Mouse (Mus musculus) adrenal gland, postnatal 25 days (tissue): ENCODE data around the gene Vps39. TPM values are rescaled to one million over a fixed set of nuclear protein-coding genes. Genes with fewer than 3 reads are reported as not detected.

ENCODE experiments used
- DNase-seq: peaks from one replicate; pipeline ENCODE4 v3.0.0; 2021; ENCODE audit warnings: mixed read lengths
- long read RNA-seq: library from polyadenylated mRNA; stranded (forward); transcript quantifications from one replicate; pipeline ENCODE4 v2.0.0, GENCODE M21; 2021
- total RNA-seq: library from RNA; stranded (reverse); gene quantifications from 2 replicates; pipeline ENCODE4 v1.2.3, GENCODE M21; 2021

Gene Vps39
- total RNA-seq: 55.9 and 64.3 TPM in 2 replicates
- long read RNA-seq, full-length matches to known transcripts: 15 of 29 reads
- long read RNA-seq, partial matches to known transcripts: 7 of 29 reads
- long read RNA-seq, other reads (novel, unspliced or antisense): 7 of 29 reads

DNA sequence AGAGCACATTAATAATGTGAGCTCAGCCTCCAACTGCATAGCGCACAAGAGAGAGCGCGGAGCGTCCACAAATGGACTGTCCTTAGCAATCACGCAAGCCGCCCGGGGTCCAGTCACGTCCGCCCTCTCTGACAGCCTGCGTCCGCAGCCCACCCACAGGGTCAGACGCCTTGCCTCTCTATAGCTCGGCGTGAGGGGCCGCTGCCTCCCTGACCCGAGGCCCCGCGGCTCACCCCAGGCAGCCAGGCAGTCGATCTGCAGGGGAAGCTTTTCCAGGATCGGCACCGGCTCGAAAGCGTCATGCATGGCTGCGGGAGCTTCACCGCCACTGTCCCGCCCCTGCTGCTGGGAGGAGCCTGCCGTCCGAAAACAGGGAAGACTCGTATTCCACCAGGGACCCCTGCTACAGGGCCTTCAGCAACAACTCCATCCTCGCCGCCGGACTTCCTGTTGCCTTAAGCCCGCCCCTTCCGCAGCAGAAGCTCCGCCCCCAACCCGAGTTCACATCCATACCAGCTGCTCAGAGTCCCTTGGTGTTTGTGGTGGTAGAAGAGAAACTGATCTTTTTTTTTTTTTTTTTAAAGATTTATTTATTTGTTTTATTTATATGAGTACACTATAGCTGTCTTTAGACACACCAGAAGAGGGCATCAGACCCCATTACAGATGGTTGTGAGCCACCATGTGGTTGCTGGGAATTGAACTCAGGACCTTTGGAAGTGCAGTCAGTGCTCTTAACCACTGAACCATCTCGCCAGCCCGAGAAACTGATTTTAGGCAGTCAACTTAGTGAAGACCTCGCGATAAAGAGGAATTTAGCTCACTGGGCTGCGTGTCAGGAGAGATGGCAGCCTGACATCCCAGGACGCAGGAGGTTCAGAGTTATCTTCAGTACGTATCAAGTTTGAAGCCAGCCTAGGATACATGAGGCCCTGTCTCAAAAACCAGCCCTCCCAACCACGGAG, at the start of gene Vps39:
Gene Vps39 (minus strand): TSS at position 456 of the 965 bp plus-strand sequence.
- peak; percentile 85 for DNase-seq

DNA sequence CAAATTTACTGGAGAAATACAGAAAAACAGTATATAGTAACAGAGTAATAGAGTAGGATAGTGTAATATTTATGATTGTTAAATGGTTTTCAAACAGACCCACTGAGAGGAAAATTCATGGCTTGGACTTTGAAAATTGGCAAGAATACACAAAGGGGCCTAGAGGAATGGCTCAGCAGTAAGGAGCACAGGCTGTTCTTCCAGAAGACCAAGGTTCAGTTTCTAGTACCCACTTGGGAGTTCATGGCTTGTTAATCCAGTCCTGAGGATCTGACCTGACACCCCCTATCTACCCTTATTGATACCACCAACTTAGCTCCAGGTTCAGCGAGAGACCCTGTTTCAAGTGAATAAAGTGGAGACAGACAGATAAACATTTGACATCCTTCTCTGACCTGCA, 45.0 kb upstream of the Vps39 start:
- DNase-seq: no peak

DNA sequence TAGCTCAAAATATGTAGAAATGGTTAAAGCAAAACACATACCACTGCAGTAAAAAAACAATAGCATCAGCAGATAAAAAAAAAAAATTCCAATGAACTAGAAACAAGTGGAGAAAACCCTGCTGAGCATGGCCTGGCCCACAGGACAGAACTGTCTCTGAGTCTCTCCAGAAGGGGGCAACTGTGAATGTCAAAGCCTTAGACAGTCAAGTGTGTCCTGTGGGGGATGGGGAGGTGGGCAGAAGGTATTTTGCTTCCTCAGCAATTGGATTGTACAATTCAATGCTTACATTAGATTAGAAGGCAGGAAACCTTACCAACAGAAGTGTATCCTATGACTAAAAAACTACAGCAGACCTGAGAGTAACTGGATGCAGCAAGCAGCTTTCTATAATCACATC, 39.5 kb upstream of the Vps39 start:
- no peak for DNase-seq

DNA sequence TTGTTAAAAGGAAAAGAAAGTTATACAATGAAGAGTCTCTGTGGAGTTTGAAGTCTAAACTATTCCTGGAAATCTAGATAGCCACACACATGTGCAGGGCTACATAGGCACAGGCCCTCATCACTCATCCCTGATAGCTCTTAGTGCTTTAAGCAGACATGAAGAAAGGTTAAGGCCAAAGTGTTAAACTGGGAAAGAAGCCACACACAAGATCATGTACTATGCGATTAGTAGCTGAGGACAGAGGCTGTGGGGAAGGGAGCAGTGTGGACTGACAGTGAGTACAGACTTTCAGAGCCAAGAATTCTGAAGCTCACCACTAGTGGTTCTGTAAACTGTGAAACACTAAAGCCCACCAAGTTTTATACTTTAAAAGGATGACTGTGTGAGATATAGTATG, 38.0 kb upstream of the Vps39 start:
- DNase-seq: no peak

DNA sequence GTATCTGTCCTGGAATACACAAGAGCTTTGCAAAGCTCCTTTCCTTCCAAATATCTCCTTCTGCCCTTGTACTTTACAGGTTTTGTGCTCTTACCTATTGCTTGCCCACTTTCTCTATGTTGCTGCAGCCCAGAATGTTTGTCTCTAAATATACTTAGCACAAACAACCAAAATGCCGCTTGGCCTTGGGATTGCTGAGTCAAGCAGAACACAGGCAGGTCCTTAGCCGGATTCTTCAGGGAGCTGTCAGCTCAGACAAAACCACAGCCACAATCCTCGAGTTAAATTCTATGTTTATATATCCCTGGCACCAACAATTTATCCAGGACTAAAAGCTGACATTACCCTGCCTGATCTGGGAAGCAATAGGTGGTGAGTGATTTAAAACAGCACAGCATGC, 36.4 kb upstream of the Vps39 start:
- peak; percentile 19 for DNase-seq

DNA sequence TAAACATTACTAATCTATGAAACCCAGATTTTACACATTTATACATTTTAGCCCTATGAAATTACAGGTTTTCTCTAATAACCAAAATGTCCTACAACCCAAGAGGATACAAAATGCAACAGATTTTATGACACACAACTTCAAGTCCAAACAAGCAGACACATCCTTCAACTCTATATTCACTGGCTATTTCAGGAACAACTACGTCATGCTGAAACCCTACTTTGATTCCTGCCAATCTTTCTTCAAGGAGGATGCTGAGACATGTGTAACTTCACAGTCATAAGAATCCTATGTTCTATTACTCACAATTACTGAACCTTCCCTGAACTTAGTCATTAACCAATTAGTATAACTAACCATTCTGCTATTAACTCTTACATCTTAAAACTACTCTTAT, 34.4 kb upstream of the Vps39 start:
- no peak for DNase-seq

DNA sequence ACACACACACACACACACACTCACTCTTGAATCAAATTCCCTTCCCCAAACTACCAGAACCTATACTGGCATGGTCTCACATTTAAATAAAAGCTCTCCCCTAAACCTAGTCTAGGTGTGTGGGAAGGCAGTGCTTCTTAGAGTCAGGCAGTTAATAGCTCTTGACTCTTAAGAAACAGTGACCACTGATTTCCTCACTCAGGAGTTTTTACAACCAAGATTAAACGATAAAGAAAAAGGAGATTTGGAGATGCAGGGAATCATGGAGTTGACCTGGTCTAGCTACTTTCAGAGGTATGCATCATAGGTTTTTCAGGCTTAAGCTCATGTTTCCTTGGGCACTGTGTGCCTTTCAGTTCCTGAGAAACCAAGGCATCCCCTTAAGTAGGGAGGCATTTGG, 33.3 kb upstream of the Vps39 start:
- no peak for DNase-seq

DNA sequence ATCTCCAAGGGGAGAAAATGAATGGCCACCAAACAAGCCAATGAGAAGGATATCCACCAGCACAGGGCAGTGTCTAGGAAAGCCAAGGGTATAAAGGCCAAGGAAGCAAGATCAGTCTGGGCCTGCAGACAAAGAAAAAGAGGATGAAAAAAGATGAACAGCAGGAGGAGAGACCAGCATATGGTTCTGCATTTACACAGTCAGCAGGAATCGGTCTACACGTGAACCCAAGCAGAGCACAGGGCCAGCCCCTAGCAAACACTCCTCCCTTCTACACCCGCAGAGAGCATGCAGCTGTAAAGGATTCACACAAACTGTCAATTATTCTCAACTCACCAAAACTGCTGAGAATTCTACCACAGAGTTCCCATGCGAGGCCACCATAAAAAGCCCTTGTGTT, 20.9 kb upstream of the Vps39 start:
- no peak for DNase-seq

DNA sequence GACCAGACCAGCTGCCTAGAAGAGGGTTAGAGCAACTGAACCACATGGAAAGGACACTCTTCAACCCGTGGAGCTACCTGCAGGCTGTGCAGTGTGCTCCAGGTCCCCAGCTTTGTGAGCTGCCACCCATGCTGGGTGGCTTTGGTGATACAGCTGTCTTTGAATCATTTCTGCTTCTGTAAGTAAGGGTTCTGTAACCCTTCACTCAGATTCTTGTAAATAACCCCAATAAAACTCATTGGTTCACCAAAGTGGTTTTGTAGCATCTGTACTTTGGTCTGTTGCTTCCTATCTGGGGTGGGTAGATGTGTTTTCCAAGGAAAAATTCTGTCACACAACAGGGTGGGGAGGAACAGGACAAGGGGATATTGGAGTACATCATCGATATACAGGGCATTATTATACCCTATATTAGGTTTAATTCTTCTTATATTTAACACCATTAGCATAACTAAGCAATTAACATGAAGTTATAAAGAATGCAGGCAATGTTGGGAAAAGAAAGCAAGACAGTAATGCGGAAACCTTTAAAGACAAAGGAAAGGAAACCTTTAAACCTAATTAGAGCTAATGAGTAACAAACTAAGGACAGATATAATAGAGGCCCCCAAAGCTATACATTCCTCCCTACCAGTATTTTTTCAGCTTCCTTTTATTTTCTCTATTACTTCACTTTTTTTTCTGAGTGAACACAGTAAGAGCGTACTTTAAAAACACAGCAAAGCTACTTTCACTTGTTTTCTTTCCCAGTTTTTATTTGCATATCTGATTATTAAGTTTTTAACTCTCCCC, 14.7 kb upstream of the Vps39 start:
- no peak for DNase-seq

DNA sequence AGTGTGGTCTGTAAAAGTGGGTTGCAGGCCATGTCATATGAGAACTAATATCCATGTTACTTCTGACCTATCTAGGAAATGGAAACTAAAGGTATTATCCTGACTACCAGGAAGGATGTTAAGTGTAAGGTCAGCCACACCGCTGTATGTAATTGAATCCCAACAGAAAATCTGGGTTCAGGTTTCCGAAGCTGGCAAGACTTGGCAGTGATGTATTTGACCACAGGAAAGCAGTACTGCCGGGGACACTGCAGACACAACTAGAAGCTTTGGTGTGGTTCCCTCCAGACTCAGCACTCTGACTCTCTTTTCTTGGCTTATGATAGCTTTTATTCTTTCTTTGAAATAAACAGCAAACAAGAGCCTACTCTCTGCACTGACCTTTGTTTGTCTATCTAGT, 13.6 kb upstream of the Vps39 start:
- DNase-seq: no peak

DNA sequence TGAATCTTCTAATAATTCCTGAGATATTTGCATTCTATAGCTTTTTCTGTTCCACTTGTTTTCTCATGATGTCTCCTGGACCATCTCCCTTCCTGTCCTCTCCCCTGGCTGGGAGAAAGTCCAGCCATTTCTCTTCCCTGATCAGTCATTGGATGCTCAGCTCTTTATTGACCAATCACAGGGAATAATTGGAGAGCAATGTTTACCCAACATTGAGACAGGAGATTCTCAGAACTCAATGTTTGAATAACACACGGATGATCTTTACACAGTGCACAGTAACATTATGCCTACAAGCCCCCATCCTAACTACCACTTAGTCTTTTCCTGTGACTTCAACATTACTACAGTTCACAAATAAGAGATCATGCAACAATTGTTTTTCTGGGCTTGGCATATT, 7.5 kb upstream of the Vps39 start:
- DNase-seq: no peak

DNA sequence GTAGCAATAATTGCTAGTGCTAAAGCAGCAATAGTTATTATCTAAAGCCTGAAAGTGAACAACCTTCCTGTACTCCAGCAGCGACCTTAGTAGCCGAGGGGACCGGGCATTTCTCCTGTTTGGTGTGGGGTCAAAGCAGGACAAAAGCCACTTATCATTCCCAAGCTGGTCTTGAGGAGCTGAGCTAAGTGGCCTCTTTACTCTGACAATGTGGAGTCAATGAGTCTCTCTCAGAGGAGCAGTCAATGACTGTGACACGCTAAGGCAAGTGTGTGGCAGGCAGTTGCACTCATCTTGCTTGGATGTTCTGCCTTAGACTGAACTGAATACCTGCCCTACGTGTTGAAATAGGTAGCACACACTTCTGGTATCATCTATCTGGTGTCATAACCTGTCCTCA, 1.6 kb downstream of the Vps39 start:
- DNase-seq: no peak

DNA sequence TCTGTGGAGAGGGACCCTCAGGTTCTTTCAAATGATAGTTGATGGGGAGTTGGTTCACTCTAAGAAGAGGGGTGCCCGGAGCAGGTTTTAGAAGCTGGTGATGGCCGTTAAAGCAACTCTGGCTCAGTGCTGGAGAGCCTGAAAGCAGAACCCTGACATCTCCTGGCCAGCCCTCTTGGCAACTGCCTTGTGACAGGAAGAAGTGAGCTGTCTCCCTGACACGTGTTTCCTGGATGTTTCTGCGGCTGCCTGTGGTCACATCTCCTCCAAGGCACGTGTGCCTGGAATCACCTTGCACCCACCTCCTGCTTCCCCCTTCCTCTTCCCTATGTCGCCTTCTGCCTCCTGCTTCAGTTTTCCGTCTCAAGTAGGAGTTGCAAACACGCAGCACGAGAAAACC, 4.8 kb downstream of the Vps39 start:
- no peak for DNase-seq

DNA sequence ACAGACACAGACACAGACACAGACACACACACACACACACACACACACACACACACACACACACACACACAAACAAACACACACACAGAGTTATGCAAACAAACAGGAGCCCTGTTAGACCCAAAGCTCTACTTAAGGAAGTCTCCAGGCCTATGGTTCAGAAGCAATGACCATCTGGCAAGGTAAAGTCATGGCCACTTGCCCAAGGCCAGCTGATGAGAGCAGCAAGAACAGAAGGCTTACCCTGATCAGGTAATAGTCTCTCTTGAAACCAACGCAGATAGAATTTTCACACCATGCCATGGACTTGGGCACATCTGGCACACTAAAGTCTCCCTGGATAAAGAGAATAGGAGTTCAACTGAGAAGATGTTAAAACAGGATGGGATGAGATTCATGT, 11.2 kb downstream of the Vps39 start:
- no peak for DNase-seq

DNA sequence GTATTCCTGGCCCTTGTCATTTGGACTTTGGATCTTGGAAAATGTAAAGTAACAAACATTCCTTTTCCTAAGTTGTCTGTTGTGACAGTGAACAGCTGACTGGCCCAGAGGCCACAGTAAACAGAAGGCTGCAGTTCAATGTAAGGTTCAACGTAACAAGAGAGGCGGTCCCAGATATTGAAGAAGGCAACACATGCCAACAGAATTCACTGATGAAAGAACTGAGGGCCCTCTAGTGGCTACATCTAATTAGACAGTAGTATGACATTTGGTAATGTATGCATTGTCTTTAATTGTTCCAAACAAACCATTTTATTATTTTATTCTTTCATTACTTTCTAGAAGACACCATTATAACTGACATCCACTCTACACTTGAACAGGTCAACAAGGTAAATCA, 15.1 kb downstream of the Vps39 start:
- no peak for DNase-seq

DNA sequence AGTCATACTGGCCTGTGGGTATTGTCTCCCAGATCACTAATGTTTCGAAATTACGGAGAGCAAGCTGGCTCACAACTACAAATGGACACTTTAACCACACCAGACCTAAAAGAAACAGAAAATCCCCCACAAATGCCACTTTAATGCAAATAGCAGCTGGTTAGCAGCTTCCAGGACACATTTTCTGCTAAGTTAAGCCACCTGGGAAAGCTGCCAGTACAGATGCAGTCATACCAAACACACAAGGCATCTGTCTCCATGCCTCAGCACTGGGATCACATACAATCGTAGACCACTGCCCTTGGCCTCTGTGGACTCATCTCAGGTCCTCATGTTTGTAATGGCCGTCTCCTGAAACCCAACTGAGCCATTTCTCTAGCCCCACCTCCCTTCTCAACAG, 21.4 kb downstream of the Vps39 start:
- no peak for DNase-seq

DNA sequence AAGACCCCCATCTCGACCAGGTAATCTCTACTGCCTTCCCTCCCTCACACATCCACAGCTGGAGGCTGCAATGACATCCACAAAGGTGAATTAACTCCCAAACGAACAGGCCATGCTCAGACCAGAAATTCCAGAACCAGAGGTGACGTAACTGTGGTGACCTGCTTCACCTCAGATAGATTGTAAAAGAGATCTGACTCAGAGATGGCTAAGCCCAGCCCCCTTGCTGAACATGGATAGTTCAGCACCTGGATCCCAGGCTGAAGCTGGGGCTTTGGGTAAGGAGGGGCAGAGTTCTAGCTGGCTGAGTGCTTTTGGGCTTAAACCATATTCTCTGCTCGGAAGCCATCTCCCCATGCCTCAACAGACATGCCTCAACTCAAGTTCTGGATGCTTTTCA, 37.9 kb downstream of the Vps39 start:
- no peak for DNase-seq

DNA sequence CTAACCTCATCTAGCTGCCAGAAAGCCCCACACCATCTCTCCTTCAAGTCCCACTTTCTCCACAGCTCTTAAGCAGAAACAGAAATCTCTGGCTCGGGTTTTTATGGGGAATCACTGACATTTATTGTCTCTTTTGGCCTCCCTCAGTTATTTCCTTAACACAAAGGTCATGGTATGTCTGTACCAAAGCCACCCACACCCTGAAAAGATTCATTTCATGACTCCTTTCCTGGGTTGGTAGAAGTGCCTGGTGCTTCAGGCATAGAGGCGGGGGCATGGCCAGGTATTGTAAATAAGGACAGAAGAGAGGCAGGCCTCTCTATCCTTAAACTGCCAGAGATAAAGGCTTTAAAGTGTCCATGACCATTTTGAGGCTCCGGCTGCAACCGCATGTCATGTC, 38.5 kb downstream of the Vps39 start:
- DNase-seq: no peak

DNA sequence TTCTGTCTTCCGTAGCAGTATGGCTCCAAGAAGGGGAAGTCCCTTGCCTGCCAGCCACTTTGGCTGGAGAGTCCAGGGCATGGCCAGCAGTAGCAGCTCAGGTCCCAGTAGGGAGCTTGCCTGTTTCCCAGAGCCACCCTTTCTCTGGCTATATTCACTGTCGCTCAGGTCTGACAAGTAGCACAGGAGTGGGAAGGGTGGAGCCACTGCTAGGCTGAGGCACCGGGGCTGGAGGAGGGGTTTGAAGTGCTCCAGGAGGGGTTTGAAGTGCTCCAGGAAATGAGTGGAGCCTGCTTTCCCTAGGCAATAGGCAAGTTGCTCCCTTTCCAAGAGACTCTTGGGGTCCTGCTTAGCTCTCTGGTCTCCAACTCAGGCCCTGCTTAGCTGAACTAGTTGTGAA, 39.0 kb downstream of the Vps39 start, which contains the start of gene Pla2g4f:
Gene Pla2g4f (minus strand): TSS at position 190 of the 400 bp plus-strand sequence.
- no peak for DNase-seq

DNA sequence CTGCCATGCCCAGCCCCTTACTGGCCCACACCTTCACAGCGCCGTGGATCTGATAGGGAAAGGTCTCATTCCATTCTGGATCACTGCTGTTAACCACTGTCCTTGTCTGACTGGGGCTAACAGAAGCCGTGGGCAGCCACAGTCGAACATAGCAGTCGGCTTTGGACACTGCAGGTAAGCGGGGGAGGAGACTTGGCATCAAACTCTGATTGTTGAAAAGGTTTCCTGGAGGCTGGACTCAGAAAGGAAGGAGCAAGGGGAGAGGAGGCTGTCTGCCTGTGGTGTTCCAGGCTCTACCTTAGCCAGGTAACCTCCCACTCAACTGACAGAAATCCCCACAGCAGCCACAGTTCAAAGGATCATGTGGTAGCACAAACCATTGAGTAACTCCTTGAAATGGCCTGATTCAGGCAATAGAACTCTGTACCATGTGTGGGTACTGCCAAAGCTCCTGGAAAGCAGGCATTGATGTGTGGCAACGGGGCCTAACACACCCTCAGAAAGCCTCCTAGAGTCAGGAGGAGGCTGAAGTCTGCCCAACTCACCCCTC, 40.6 kb downstream of the Vps39 start:
- no peak for DNase-seq

DNA sequence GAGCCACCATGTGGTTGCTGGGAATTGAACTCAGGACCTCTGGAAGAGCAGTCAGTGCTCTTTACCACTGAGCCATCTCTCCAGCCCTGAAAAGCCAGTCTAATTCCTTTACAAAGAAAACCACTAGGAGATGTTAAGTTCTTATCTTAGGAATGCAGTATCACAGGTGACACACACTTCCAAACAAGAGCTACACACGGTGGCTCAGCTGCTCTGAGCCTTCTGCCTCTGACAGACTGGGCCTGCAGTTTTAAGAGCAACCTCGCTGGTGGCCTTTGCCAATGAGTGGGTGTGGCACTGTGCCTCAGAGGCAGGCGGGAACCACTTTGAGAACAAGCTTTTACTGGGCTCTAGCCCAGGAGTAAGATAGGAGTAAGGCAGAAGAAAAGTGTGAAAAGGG, 48.8 kb downstream of the Vps39 start:
- no peak for DNase-seq

DNA sequence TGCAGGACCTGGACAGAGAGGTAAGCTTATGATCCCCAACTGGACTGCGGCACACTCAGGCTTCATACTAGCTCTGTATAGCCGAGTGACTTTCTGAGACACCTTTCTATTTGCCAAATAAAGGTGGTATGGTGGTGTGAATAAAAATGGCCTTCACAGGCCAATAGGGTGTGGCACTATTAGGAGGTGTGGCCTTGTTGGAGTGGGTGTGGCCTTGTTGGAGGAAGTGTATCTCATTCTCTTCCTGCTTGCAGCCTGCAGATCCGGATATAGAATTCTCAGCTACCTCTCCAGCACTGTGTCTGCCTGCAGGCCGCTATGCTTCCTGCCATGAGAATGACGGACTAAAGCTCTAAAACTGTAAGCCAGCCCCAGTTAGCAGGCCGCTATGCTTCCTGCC, 51.9 kb downstream of the Vps39 start:
- DNase-seq: no peak

DNA sequence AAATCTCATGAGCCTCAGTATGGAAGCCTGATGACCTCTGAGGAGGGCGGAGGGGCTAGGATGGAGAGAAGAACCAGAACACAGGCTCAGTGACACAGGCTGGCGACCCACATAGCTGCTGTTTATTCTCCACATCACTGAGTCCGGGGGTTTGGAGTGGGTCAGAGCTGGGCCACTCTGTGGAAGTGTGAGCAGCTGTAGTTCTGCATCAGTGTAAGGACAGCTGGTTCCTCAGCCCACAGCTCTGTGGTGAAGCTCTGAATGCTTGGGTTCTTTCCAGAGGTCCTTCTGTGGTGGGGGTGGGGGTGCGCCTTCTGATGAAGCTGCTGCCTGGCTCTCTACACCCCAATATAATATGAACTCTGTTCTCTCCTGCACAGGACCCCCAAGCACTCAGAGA, 53.1 kb downstream of the Vps39 start:
- DNase-seq: no peak
